Mouse (Mus musculus) forebrain, embryonic 11.5 days (tissue): ENCODE measurements at regions not wholly inside any gene's neighbourhood (a gene's known extent, or its start where the extent isn't known, plus 50 kb on each side); places are given as distances from the start of the nearest gene placed in this dataset.

Source experiments
- ATAC-seq: fragments of 200-750 bp; cut with Nextera tagmentation; replicated peaks from 2 replicates; pipeline ENCODE4 v1.8.0; 2017; ENCODE audit warnings: moderate TSS enrichment; ENCODE audit not compliant: low FRiP score
- DNase-seq: peaks from one replicate; pipeline ENCODE4 v3.0.0-alpha.2; 2017; ENCODE audit warnings: low spot score
- H3K27ac ChIP-seq: fragments of 300-500 bp; sonication (generic); 2 replicates; pipeline ENCODE4 v1.5.1; 2014; ENCODE audit warnings: low read depth, low read length
- H3K27me3 ChIP-seq: fragments of 300-500 bp; sonication (generic); 2 replicates; pipeline ENCODE4 v1.6.1; 2014; ENCODE audit warnings: mild to moderate bottlenecking, low read length, mixed read lengths; ENCODE audit not compliant: control insufficient read depth, insufficient read depth
- H3K36me3 ChIP-seq: fragments of 300-500 bp; sonication (generic); 2 replicates; pipeline ENCODE4 v1.6.1; 2014; ENCODE audit warnings: mild to moderate bottlenecking, low read length, moderate library complexity, mixed read lengths; ENCODE audit not compliant: control insufficient read depth, insufficient read depth
- H3K4me1 ChIP-seq: fragments of 300-500 bp; sonication (generic); replicated peaks from 2 replicates; pipeline ENCODE4 v1.6.1; 2014; ENCODE audit warnings: low read length, mixed read lengths; ENCODE audit not compliant: control insufficient read depth, insufficient read depth
- H3K4me2 ChIP-seq: fragments of 300-500 bp; sonication (generic); 2 replicates; pipeline ENCODE4 v1.6.1; 2014; ENCODE audit warnings: low read depth, mild to moderate bottlenecking, low read length, moderate library complexity, mixed read lengths; ENCODE audit not compliant: severe bottlenecking
- H3K4me3 ChIP-seq: fragments of 300-500 bp; sonication (generic); 2 replicates; pipeline ENCODE4 v1.5.1; 2014; ENCODE audit warnings: low read depth, low read length
- H3K9ac ChIP-seq: fragments of 300-500 bp; sonication (generic); 2 replicates; pipeline ENCODE4 v1.6.1; 2014; ENCODE audit warnings: low read length
- H3K9me3 ChIP-seq: fragments of 300-500 bp; sonication (generic); 2 replicates; pipeline ENCODE4 v1.6.1; 2016; ENCODE audit warnings: low read length, mixed read lengths; ENCODE audit not compliant: control insufficient read depth
- WGBS: fragments of 180-500 bp; shearing (Covaris S2); extraction: QIAGEN DNeasy Blood & Tissue Kit; methylation state at CpG from one replicate; pipeline ENCODE4 v1.1.7; 2014; 5-methylcytosine and 5-hydroxymethylcytosine counted together

DNA sequence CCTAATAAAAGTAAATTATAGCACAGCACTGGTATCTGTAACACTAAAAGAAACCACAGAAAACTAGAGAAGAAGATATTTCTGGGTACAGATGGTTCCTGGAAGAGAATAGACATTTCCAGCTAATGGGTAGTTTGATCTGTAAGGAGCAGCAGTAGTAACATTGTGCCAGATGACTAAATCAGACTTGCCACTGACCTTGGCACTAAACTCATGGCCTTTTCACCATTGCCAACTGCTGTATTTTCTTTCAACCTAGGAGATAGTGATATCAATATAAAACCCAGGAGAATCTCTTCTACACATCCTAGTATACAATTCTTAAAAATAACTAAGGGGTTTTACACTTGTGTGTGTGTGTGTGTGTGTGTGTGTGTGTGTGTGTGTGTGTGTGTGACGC lies 170.8 kb downstream of the Kcnj2 start:
- Histone ChIP-seq H3K9me3 (no peaks in the 10 kb centered on the region), H3K27me3 (no peaks in the 10 kb centered on the region), H3K4me1 (no peaks in the 10 kb centered on the region), H3K36me3 (no peaks in the 10 kb centered on the region), H3K4me3 (no peak overlapping the region), H3K9ac (no peak overlapping the region), H3K27ac (no peak overlapping the region), H3K4me2 (no peak overlapping the region)
- no peak for ATAC-seq
- WGBS: 100% methylated on average over 1 of the region's 1 CpGs
- no peak for DNase-seq

- no peak overlapping the region for H3K27ac ChIP-seq
- no peaks in the 10 kb centered on the region for H3K4me1 ChIP-seq
- H3K36me3 ChIP-seq: no peaks in the 10 kb centered on the region
- ATAC-seq (no peak), DNase-seq (no peak)
- H3K4me2 ChIP-seq: no peak overlapping the region
- no peak overlapping the region for H3K9ac ChIP-seq
- H3K4me3 ChIP-seq: no peak overlapping the region
- no peaks in the 10 kb centered on the region for H3K27me3 ChIP-seq
- 75% methylated on average over 3 of the region's 3 CpGs for WGBS
- H3K9me3 ChIP-seq: no peaks in the 10 kb centered on the region
Measured at GRCm38 (mm10) chr11:111239784-111240183, 173.8 kb downstream of the Kcnj2 start.

DNA sequence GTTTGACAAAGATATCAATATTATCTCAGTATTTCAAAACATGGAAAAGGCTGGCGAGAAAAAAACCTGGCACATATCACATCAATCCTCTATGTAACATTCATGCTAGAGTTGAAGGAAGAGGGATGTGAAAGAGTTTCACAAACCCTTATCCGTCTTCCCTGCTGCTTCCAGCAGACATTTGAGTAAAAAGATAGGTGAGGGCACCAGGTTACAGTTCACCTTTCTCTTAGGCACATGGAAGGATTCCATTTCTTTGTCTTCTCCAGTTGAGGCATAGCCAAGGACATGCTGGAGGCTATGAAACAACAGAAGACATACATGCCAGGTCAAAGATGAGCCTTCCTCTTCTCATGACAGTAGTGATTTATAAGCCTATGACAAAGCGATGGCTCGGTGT lies 186.3 kb downstream of the Kcnj2 start:
- no peaks in the 10 kb centered on the region for H3K4me1 ChIP-seq
- ATAC-seq: no peak
- 86% methylated on average over 4 of the region's 4 CpGs for WGBS

GRCm38 (mm10) chr11:111256596-111256995 lies 190.6 kb downstream of the Kcnj2 start:
- Histone ChIP-seq H3K9me3 (no peaks in the 10 kb centered on the region), H3K9ac (no peak overlapping the region), H3K36me3 (no peaks in the 10 kb centered on the region), H3K27me3 (no peaks in the 10 kb centered on the region), H3K4me1 (no peaks in the 10 kb centered on the region), H3K4me2 (no peak overlapping the region), H3K4me3 (no peak overlapping the region), H3K27ac (no peak overlapping the region)
- 87% methylated on average over 3 of the region's 3 CpGs for WGBS
- no peak for DNase-seq
- no peak for ATAC-seq

More for the DNA sequence above, 186.3 kb downstream of the Kcnj2 start:
- Histone ChIP-seq H3K9ac (no peak overlapping the region), H3K27me3 (no peaks in the 10 kb centered on the region), H3K9me3 (no peaks in the 10 kb centered on the region), H3K27ac (no peak overlapping the region), H3K36me3 (no peaks in the 10 kb centered on the region), H3K4me2 (no peak overlapping the region), H3K4me3 (no peak overlapping the region)
- DNase-seq: no peak

DNA sequence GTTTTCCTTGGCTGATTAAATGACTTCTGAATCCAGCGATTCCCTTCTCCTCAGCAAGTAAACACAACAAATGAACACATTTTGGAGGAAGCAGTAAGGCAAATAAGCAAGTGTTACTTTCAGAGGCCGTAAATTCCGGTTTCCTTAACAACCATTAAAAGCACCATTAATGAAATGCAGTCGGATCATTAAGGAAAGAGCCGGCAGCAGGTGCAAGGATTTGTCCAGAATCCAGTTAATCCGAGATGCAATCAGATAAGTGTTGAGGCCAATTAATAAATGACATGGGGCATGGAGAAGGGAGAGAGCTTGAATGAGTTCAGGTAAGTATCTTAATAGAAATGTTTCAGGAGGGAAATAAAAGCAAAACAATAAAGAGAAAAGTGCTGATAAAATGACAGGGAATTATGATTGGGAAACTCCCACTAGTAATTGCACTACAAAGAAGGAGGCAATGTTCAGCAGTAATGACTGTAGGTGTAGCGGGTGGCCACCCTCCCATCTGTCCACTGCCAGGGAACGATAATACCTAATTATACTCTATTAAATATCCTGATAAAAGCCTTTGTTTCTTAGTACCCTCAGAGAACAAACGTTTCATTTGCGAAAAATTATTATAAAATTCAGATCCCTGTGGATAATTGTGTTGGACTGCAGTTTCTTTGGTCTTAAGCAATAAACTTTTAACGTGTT lies 194.9 kb downstream of the Kcnj2 start:
- ATAC-seq: peak; percentile 72; the same call in 1 of the 2 replicates

GRCm38 (mm10) chr11:111273651-111274050 lies 207.7 kb downstream of the Kcnj2 start:
- Histone ChIP-seq H3K27me3 (no peaks in the 10 kb centered on the region), H3K4me1 (no peaks in the 10 kb centered on the region), H3K4me3 (no peak overlapping the region), H3K9ac (no peak overlapping the region), H3K9me3 (no peaks in the 10 kb centered on the region), H3K36me3 (no peaks in the 10 kb centered on the region), H3K4me2 (no peak overlapping the region), H3K27ac (no peak overlapping the region)
- peak; percentile 60 for ATAC-seq
- DNase-seq: no peak

More for the DNA sequence above, 194.9 kb downstream of the Kcnj2 start:
- H3K4me2 ChIP-seq: no peak overlapping the region
- WGBS: 49% methylated on average over 11 of the region's 11 CpGs
- no peak overlapping the region for H3K27ac ChIP-seq
- no peaks in the 10 kb centered on the region for H3K36me3 ChIP-seq
- no peaks in the 10 kb centered on the region for H3K27me3 ChIP-seq
- DNase-seq: no peak
- H3K4me1 ChIP-seq: no peaks in the 10 kb centered on the region
- H3K9ac ChIP-seq: no peak overlapping the region
- H3K9me3 ChIP-seq: no peaks in the 10 kb centered on the region
- H3K4me3 ChIP-seq: no peak overlapping the region

- Histone ChIP-seq H3K27ac (no peak overlapping the region), H3K36me3 (no peaks in the 10 kb centered on the region), H3K4me1 (no peaks in the 10 kb centered on the region), H3K4me2 (no peak overlapping the region), H3K4me3 (no peak overlapping the region), H3K9me3 (no peaks in the 10 kb centered on the region), H3K9ac (no peak overlapping the region), H3K27me3 (no peaks in the 10 kb centered on the region)
- WGBS: 48% methylated on average over 2 of the region's 2 CpGs
- no peak for ATAC-seq
- no peak for DNase-seq
Measured at GRCm38 (mm10) chr11:111280769-111281168, 214.8 kb downstream of the Kcnj2 start.

DNA sequence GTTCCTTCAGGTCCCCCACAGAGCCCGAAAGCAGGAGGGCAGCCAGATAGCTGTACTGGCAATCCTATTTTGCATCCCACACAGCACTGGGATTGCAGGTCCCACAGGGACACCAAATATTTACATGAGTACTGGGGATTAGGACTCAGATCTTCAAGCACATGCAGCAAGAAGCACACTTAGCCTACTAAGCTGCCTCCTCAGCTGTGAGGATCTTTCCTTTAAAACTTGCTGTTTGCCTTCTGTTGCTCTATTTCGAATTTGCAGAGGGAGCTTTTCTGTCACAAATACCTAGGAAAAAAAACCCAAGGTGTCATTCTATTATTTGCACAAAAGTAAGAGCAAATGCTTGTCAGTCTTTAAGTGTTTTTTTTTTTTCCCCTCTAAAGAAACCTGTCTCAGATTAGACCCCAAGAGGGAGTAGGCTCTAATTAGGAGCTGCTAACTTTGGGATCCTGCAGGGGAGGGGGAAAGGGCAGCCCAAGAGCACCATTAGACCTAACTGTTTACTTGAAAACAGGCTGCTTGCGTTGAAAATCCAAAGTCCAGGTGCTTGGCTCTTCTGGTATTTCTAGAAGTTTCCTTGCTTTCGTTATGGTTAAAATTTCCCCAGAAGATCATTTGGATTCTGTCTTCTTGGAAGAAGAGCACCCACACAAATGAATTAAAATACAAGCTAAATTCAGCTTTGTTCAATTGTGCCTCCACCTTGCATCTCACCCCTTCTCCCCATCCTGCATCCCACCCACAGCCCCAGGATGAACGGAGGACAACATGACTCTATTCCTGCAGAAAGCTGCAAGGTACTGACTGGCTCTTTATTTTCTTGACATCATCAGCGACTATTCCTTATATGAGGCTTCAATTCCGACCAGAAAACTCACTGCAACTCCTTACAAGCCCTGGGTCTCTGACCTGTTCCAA lies 215.5 kb downstream of the Kcnj2 start:
- ATAC-seq: no peak
- H3K36me3 ChIP-seq: no peaks in the 10 kb centered on the region
- H3K4me3 ChIP-seq: no peak overlapping the region
- H3K9me3 ChIP-seq: no peaks in the 10 kb centered on the region
- H3K4me2 ChIP-seq: no peak overlapping the region
- 46% methylated on average over 7 of the region's 7 CpGs for WGBS
- H3K9ac ChIP-seq: no peak overlapping the region
- no peak for DNase-seq
- H3K27ac ChIP-seq: no peak overlapping the region
- no peaks in the 10 kb centered on the region for H3K27me3 ChIP-seq
- H3K4me1 ChIP-seq: no peaks in the 10 kb centered on the region
